ENCODE assay signal across 9 mouse cellular contexts in genomic region chr16:77401185-77401943, GRCm38 (mm10).
DNase-seq lines count a peak whose midpoint lies in the region; ATAC-seq and TF ChIP-seq lines count a peak whose summit lies in the region.
"Had no signal": no experiment of that assay in that cellular context is flagged by ENCODE, and none has a peak within 500 bp of the region (broad histone marks: within the 10 kb centered on the region; RNA-seq: fewer than 3 reads in every experiment).

No protein-coding gene starts in this region.

- no peak overlapping the region for H3K9ac ChIP-seq in heart, embryonic 15.5 days
- H3K9ac ChIP-seq in forebrain, embryonic 16.5 days (replicated peaks; ENCODE audit: low read depth, low read length): peak overlapping the region; percentile 52; the same call in 1 of the 2 replicates
- H3K9ac ChIP-seq in midbrain, embryonic 16.5 days (ENCODE audit: low read depth, low read length): peak overlapping the region; percentile 50

- no peaks in the 10 kb centered on the region for H3K9me3 ChIP-seq in heart, embryonic 15.5 days (replicated peaks)
- no peaks in the 10 kb centered on the region for H3K9me3 ChIP-seq in forebrain, embryonic 16.5 days (ENCODE audit: control insufficient read depth, low read length)
- H3K9me3 ChIP-seq in midbrain, embryonic 16.5 days (replicated peaks; ENCODE audit: control insufficient read depth, low read length, poor library complexity, severe bottlenecking): no peaks in the 10 kb centered on the region

- ATAC-seq in heart, embryonic 15.5 days (replicated peaks; ENCODE audit: insufficient number of reproducible peaks, insufficient read depth, low FRiP score, low read depth): no peak
- no peak for ATAC-seq in forebrain, embryonic 16.5 days
- ATAC-seq in midbrain, embryonic 16.5 days: no peak

- peaks cover 13% of the 10 kb centered on the region for H3K4me1 ChIP-seq in heart, embryonic 15.5 days (replicated peaks)
- peaks cover 6% of the 10 kb centered on the region; the same call in 1 of the 2 replicates for H3K4me1 ChIP-seq in cortical plate, adult 2 months (ENCODE audit: control insufficient read depth, insufficient read depth, low read length)
- peaks cover 43% of the 10 kb centered on the region for H3K4me1 ChIP-seq in forebrain, embryonic 16.5 days (replicated peaks; ENCODE audit: control insufficient read depth, insufficient read depth, low read length)
- peaks cover 49% of the 10 kb centered on the region for H3K4me1 ChIP-seq in midbrain, embryonic 16.5 days (ENCODE audit: control insufficient read depth, insufficient read depth, low read length)

- TF ChIP-seq POLR2A in cortical plate, adult 2 months (IDR thresholded peaks at IDR 0.05; ENCODE audit: extremely low read depth, insufficient read depth, low read length): no peak

- peak overlapping the region; percentile 32; the same call in 1 of the 2 replicates for H3K27ac ChIP-seq in heart, embryonic 15.5 days
- H3K27ac ChIP-seq in cortical plate, adult 2 months (ENCODE audit: insufficient read depth, low read length): peak overlapping the region; percentile 40
- peak overlapping the region; percentile 80 for H3K27ac ChIP-seq in forebrain, embryonic 16.5 days (ENCODE audit: low read length)
- H3K27ac ChIP-seq in midbrain, embryonic 16.5 days (ENCODE audit: low read length): peak overlapping the region; percentile 85

- DNase-seq in heart, postnatal 36 days: no peak
- DNase-seq in thymus, postnatal 10 days (ENCODE audit: low spot score in 2 of 2): no peak
- no peak for DNase-seq in spleen, adult 18-20 months
- DNase-seq in left cerebral cortex, postnatal 10 days (ENCODE audit: extremely low spot score in 1 of 2, low spot score in 2 of 2): no peak
- DNase-seq: cerebellum, postnatal 10 days had no signal

- no peaks in the 10 kb centered on the region for H3K27me3 ChIP-seq in heart, embryonic 15.5 days
- no peaks in the 10 kb centered on the region for H3K27me3 ChIP-seq in forebrain, embryonic 16.5 days (replicated peaks; ENCODE audit: control insufficient read depth, insufficient read depth, low read length)
- H3K27me3 ChIP-seq in midbrain, embryonic 16.5 days (ENCODE audit: control insufficient read depth, insufficient read depth, low read depth, low read length): no peaks in the 10 kb centered on the region

- WGBS in heart, embryonic 15.5 days: 64% methylated on average over 4 of the region's 4 CpGs
- 8% methylated on average over 4 of the region's 4 CpGs for WGBS in forebrain, embryonic 16.5 days
- WGBS in midbrain, embryonic 16.5 days: 16% methylated on average over 4 of the region's 4 CpGs

- H3K36me3 ChIP-seq in heart, embryonic 15.5 days: no peaks in the 10 kb centered on the region
- H3K36me3 ChIP-seq in forebrain, embryonic 16.5 days (ENCODE audit: control insufficient read depth, insufficient read depth): no peaks in the 10 kb centered on the region
- H3K36me3 ChIP-seq in midbrain, embryonic 16.5 days (ENCODE audit: control insufficient read depth, insufficient read depth, low read length): no peaks in the 10 kb centered on the region

- TF ChIP-seq CTCF in cortical plate, adult 2 months (IDR thresholded peaks at IDR 0.05; ENCODE audit: extremely low read depth, insufficient read depth, low read length): no peak

- intact Hi-C loops in heart, postnatal 36 days (cut with DNase I): no loop called here
- intact Hi-C loops in left cerebral cortex, postnatal 10 days (cut with DNase I): loop anchor here (5.0 kb wide), 1 partner anchor 74 kb away; no protein-coding TSS in a partner anchor

- peak overlapping the region; percentile 47; the same call in 1 of the 2 replicates for H3K4me3 ChIP-seq in heart, embryonic 15.5 days
- H3K4me3 ChIP-seq in cortical plate, adult 2 months (ENCODE audit: insufficient read depth, low read length): no peak overlapping the region
- no peak overlapping the region for H3K4me3 ChIP-seq in forebrain, embryonic 16.5 days (replicated peaks; ENCODE audit: low read length)
- H3K4me3 ChIP-seq in midbrain, embryonic 16.5 days (ENCODE audit: low read depth, low read length): no peak overlapping the region

- H3K4me2 ChIP-seq in heart, embryonic 15.5 days: peak overlapping the region; percentile 59
- peak overlapping the region; percentile 65 for H3K4me2 ChIP-seq in forebrain, embryonic 16.5 days (ENCODE audit: low read length)
- peak overlapping the region; percentile 54 for H3K4me2 ChIP-seq in midbrain, embryonic 16.5 days (ENCODE audit: low read length)

Comparison
In these comparisons a context has a peak if more than half of its experiments do, and no peak if none do; other contexts are left out.
1. H3K27ac ChIP-seq: peak in every context shown above with its lines; median percentile 85 in midbrain, embryonic 16.5 days; 80 in forebrain, embryonic 16.5 days; 40 in cortical plate, adult 2 months; 32 in heart, embryonic 15.5 days.